Mouse (Mus musculus) lung, embryonic 14.5 days (tissue): ENCODE measurements around the gene Map4k5. TPM values are rescaled to one million over a fixed set of nuclear protein-coding genes. Genes with fewer than 3 reads are reported as not detected.
A peak's percentile ranks its signal among the peaks of the same experiment; 100 is the strongest.

Source experiments
- ATAC-seq: fragments of 200-750 bp; cut with Nextera tagmentation; 2 replicates; pipeline ENCODE4 v1.8.0; 2017; ENCODE audit warnings: mild to moderate bottlenecking, moderate TSS enrichment, moderate library complexity; ENCODE audit not compliant: insufficient read depth
- DNase-seq: peaks from one replicate; pipeline ENCODE4 v3.0.0-alpha.2; 2015
- H3K27ac ChIP-seq: fragments of 300-500 bp; sonication (generic); 2 replicates; pipeline ENCODE4 v1.5.1; 2014; ENCODE audit warnings: low read depth, mild to moderate bottlenecking, moderate library complexity
- H3K27me3 ChIP-seq: fragments of 300-500 bp; sonication (generic); 2 replicates; pipeline ENCODE4 v1.6.1; 2014; ENCODE audit warnings: low read length, control low read depth; ENCODE audit not compliant: insufficient read depth
- H3K36me3 ChIP-seq: fragments of 300-500 bp; sonication (generic); 2 replicates; pipeline ENCODE4 v1.6.1; 2014; ENCODE audit warnings: control low read depth; ENCODE audit not compliant: insufficient read depth
- H3K4me1 ChIP-seq: fragments of 300-500 bp; sonication (generic); 2 replicates; pipeline ENCODE4 v1.6.1; 2014; ENCODE audit warnings: antibody characterized with exemption, control low read depth; ENCODE audit not compliant: insufficient read depth
- H3K4me2 ChIP-seq: fragments of 300-500 bp; sonication (generic); 2 replicates; pipeline ENCODE4 v1.6.1; 2014; ENCODE audit warnings: mild to moderate bottlenecking
- H3K4me3 ChIP-seq: fragments of 300-500 bp; sonication (generic); 2 replicates; pipeline ENCODE4 v1.5.1; 2014; ENCODE audit warnings: low read depth, low read length
- H3K9ac ChIP-seq: fragments of 300-500 bp; sonication (generic); 2 replicates; pipeline ENCODE4 v1.6.1; 2014
- H3K9me3 ChIP-seq: fragments of 300-500 bp; sonication (generic); 2 replicates; pipeline ENCODE4 v1.6.1; 2016; ENCODE audit warnings: low read depth, low read length, control low read depth
- CTCF ChIP-seq: IDR thresholded peaks from 2 replicates; pipeline ENCODE4 v1.5.1; 2016; ENCODE audit warnings: antibody characterized with exemption, low read depth
- WGBS: fragments of 180-500 bp; shearing (Covaris S2); extraction: QIAGEN DNeasy Blood & Tissue Kit; methylation state at CpG from one replicate; pipeline ENCODE4 v1.1.7; 2014; 5-methylcytosine and 5-hydroxymethylcytosine counted together
- polyA plus RNA-seq: library from polyadenylated mRNA; unstranded; fragments of >200 nt; fragmentation: Nextera tagmentation; extraction: Ambion mirVana; gene quantifications from 2 replicates; pipeline ENCODE4 v1.2.1, GENCODE M21; 2014

The Map4k5 gene
- polyA plus RNA-seq, 1 experiment from 2014 or later = 49.0 TPM

DNA sequence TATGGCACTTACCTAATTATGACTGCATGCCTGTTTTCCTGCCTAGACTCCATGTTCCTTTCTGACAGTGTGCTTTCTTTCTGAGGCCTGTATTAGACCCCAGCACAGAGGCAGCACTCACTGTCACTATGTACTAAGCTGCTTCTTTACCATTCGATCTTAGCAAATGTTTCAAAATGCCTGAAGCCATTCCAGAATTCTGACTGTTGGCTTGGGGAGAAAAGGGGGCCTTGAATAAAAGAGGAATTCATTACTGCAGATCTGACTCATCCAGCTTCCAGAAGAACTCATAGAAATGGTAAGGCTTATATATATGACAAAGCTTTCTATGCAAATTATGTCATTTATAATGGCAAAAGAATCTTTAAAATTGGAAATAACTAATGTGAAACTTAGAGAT is 4.7 kb downstream of the Map4k5 start:
- Histone ChIP-seq H3K9me3 (no peaks in the 10 kb centered on the region), H3K36me3 (0 out of 2 replicates have a peak, but pooled peaks cover 12% of the 10 kb centered on the region), H3K4me1 (no peaks in the 10 kb centered on the region; the same call in 1 of the 2 replicates), H3K27me3 (no peaks in the 10 kb centered on the region), H3K4me3 (no peak overlapping the region), H3K27ac (no peak overlapping the region), H3K9ac (no peak overlapping the region), H3K4me2 (no peak overlapping the region)
- WGBS = 55% methylated on average over 1 of the region's 1 CpGs
- TF ChIP-seq CTCF = no peak
- no peak for DNase-seq
- ATAC-seq = no peak

GRCm38 (mm10) chr12:69887776-69888175 is 5.2 kb downstream of the Map4k5 start:
- WGBS = 67% methylated on average over 6 of the region's 6 CpGs
- H3K36me3 ChIP-seq = 0 out of 2 replicates have a peak, but pooled peaks cover 12% of the 10 kb centered on the region
- no peaks in the 10 kb centered on the region for H3K27me3 ChIP-seq
- H3K4me2 ChIP-seq = no peak overlapping the region
- DNase-seq = no peak
- no peak overlapping the region for H3K9ac ChIP-seq
- H3K27ac ChIP-seq = no peak overlapping the region
- no peak for ATAC-seq
- H3K4me3 ChIP-seq = no peak overlapping the region
- no peaks in the 10 kb centered on the region for H3K9me3 ChIP-seq
- H3K4me1 ChIP-seq = no peaks in the 10 kb centered on the region; the same call in 1 of the 2 replicates
- TF ChIP-seq CTCF = no peak

DNA sequence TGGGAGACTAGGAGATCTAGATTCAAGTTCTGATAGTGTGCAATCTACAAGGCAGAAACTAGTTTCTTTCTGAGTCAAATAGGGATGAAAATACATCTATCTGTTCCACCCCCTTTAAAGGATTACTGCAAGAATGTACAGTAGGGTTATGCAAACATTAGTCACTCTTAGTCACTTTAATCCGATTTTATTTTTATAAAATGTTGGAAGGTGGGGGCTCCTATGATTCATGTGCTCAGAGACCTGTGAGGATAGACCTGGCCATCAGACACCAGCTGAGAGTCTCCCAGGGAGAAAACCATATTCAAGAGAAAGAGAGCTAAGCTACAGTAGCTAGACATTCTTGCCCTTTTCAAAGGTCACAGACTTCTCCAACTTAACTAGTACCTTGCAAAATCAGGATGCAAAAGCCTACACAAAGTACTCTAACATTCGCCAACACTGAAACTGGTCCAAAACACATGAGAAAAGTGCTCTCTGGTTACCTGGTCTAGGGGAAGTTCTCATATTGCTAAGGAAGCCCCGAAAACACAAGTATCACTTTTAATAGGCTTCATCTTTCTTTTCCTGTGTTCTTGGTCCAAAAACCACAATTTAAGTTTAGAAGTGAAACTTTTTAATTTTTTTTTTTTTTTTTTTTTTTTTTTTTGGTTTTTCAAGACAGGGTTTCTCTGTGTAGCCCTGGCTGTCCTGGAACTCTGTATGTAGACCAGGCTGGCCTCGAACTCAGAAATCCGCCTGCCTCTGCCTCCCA is 7.7 kb downstream of the Map4k5 start:
- DNase-seq = no peak
- Histone ChIP-seq H3K27me3 (no peaks in the 10 kb centered on the region), H3K9me3 (no peaks in the 10 kb centered on the region), H3K36me3 (0 out of 2 replicates have a peak, but pooled peaks cover 12% of the 10 kb centered on the region), H3K4me1 (no peaks in the 10 kb centered on the region; the same call in 1 of the 2 replicates), H3K9ac (no peak overlapping the region), H3K4me2 (no peak overlapping the region), H3K4me3 (no peak overlapping the region), H3K27ac (no peak overlapping the region)
- TF ChIP-seq CTCF = no peak
- ATAC-seq = no peak
- WGBS = 88% methylated on average over 5 of the region's 5 CpGs

DNA sequence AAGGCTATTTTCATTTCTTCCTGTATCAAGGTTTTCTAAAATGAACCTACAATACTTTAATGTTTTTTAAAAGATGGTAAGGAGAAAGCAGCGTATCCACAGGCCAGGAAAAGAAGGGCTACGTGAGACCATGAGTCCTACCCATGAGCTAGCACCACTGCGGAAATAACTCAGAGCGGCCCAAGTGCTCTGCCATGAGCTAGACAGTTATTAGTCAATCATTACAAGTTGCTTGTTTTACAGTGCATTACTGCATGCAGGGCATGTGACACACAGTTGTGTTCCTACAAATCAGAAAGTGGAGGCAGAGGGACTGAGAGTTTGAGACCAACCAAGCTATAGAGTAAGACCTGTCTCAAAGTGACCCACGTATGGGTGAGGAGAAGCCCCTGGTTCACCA is 8.9 kb downstream of the Map4k5 start:
- ATAC-seq = no peak

GRCm38 (mm10) chr12:69881198-69881905 is 11.6 kb downstream of the Map4k5 start:
- ATAC-seq (no peak), DNase-seq (no peak)
- Histone ChIP-seq H3K27me3 (no peaks in the 10 kb centered on the region), H3K9ac (no peak overlapping the region), H3K27ac (no peak overlapping the region), H3K9me3 (no peaks in the 10 kb centered on the region), H3K4me2 (no peak overlapping the region), H3K4me3 (no peak overlapping the region), H3K4me1 (peaks cover 8% of the 10 kb centered on the region), H3K36me3 (no peaks in the 10 kb centered on the region)
- TF ChIP-seq CTCF = no peak
- 50% methylated on average over 10 of the region's 10 CpGs for WGBS

More for the DNA sequence above, 8.9 kb downstream of the Map4k5 start:
- no peak overlapping the region for H3K4me2 ChIP-seq
- H3K9ac ChIP-seq = no peak overlapping the region
- H3K4me1 ChIP-seq = peaks cover 6% of the 10 kb centered on the region
- no peaks in the 10 kb centered on the region for H3K27me3 ChIP-seq
- H3K36me3 ChIP-seq = 0 out of 2 replicates have a peak, but pooled peaks cover 12% of the 10 kb centered on the region
- DNase-seq = no peak
- no peak for TF ChIP-seq CTCF
- no peaks in the 10 kb centered on the region for H3K9me3 ChIP-seq
- WGBS = 91% methylated on average over 5 of the region's 5 CpGs
- no peak overlapping the region for H3K4me3 ChIP-seq
- H3K27ac ChIP-seq = no peak overlapping the region

DNA sequence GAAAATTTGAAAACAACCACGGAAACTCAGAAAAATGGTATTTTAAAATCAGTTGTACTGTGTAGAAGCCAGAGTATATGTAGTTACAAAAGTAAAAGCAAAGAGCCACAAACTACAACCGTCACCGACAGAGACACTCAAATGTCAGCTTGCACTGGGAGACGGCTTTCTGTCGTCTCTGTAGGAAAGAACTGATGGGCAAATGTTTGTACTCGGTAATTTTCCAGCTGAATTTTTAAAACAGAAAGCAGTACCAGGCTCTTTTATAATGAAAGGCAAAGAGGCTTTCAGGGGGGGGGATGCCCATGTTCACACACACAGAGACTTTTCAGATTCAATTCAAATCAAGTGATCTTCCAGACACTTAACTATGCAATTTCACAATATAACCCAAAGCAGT is 13.3 kb downstream of the Map4k5 start:
- Histone ChIP-seq H3K4me3 (no peak overlapping the region), H3K36me3 (no peaks in the 10 kb centered on the region), H3K4me1 (peaks cover 8% of the 10 kb centered on the region), H3K27ac (peak overlapping the region; percentile 84), H3K9me3 (no peaks in the 10 kb centered on the region), H3K9ac (peak overlapping the region; percentile 11; the same call in 1 of the 2 replicates), H3K4me2 (peak overlapping the region; percentile 47), H3K27me3 (no peaks in the 10 kb centered on the region)
- no peak for TF ChIP-seq CTCF
- no peak for ATAC-seq
- DNase-seq = no peak
- WGBS = 17% methylated on average over 6 of the region's 6 CpGs

DNA sequence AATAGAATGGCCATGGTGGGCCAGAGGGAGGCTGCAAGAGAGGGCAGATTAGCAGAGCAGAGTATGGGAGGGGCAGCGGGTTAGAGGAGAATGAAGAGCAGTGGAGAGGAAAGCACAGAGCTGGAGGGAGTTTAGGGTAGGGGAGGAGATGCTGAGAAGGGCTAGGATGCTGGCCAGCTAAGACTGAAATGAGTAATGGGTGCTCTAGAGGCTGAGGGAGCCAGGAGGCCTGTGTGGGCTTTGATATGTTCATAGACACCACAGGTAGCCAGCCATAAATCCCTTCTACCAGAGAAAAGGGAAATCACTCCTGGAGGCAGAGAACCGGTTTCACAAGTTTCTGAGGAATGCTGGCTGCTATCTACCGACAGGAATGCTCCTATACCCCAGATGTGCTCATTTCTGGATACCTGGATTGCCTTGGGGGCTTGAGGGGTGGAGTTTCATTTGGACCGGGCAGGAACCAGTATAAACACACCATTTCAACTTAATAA is 13.8 kb downstream of the Map4k5 start:
- DNase-seq (peak; percentile 74), ATAC-seq (peak; percentile 87)

More for the DNA sequence above, 13.8 kb downstream of the Map4k5 start:
- H3K4me2 ChIP-seq = peak overlapping the region; percentile 47
- no peaks in the 10 kb centered on the region for H3K9me3 ChIP-seq
- peak overlapping the region; percentile 84 for H3K27ac ChIP-seq
- TF ChIP-seq CTCF = no peak
- no peak overlapping the region for H3K4me3 ChIP-seq
- H3K9ac ChIP-seq = peak overlapping the region; percentile 11; the same call in 1 of the 2 replicates
- H3K27me3 ChIP-seq = no peaks in the 10 kb centered on the region
- 15% methylated on average over 4 of the region's 4 CpGs for WGBS
- peaks cover 8% of the 10 kb centered on the region for H3K4me1 ChIP-seq
- H3K36me3 ChIP-seq = no peaks in the 10 kb centered on the region
